Mouse (Mus musculus): Measurements from ENCODE around the gene Rsrc1.
A peak's percentile ranks its signal among the peaks of the same experiment; 100 is the strongest.

The Rsrc1 gene

GRCm38 (mm10) chr3:67322422-67322821 is 341.2 kb downstream of the Rsrc1 start:
- H3K36me3 ChIP-seq (ENCODE audit: insufficient read depth, low read length) = no peaks in the 10 kb centered on the region
- no peaks in the 10 kb centered on the region for H3K27me3 ChIP-seq (ENCODE audit: insufficient read depth, low read length)
- H3K4me3 ChIP-seq (replicated peaks; ENCODE audit: low read length) = no peak overlapping the region
- H3K4me1 ChIP-seq (replicated peaks; ENCODE audit: low read depth, low read length) = no peaks in the 10 kb centered on the region
- H3K9me3 ChIP-seq (ENCODE audit: low read length) = no peaks in the 10 kb centered on the region
- TF ChIP-seq NANOG (IDR thresholded peaks at IDR 0.05; ENCODE audit: borderline replicate concordance, low read length) = no peak
- no peak for TF ChIP-seq POU5F1 (IDR thresholded peaks at IDR 0.05; ENCODE audit: borderline replicate concordance, low read length)
- TF ChIP-seq CTCF (conservative IDR thresholded peaks at IDR 0.05; ENCODE audit: low read length) = no peak

GRCm38 (mm10) chr3:67339558-67339957 is 358.4 kb downstream of the Rsrc1 start:
- Histone ChIP-seq H3K4me3 (replicated peaks; ENCODE audit: low read length) (no peak overlapping the region), H3K4me1 (replicated peaks; ENCODE audit: low read depth, low read length) (no peaks in the 10 kb centered on the region), H3K27me3 (ENCODE audit: insufficient read depth, low read length) (no peaks in the 10 kb centered on the region), H3K9me3 (ENCODE audit: low read length) (no peaks in the 10 kb centered on the region), H3K36me3 (ENCODE audit: insufficient read depth, low read length) (no peaks in the 10 kb centered on the region)
- TF ChIP-seq CTCF (conservative IDR thresholded peaks at IDR 0.05; ENCODE audit: low read length) (no peak), NANOG (IDR thresholded peaks at IDR 0.05; ENCODE audit: borderline replicate concordance, low read length) (no peak), POU5F1 (IDR thresholded peaks at IDR 0.05; ENCODE audit: borderline replicate concordance, low read length) (no peak)

- H3K4me3 ChIP-seq (replicated peaks; ENCODE audit: low read length) = no peak overlapping the region
- TF ChIP-seq NANOG (IDR thresholded peaks at IDR 0.05; ENCODE audit: borderline replicate concordance, low read length) (no peak), POU5F1 (IDR thresholded peaks at IDR 0.05; ENCODE audit: borderline replicate concordance, low read length) (no peak)
- H3K36me3 ChIP-seq (ENCODE audit: insufficient read depth, low read length) = no peaks in the 10 kb centered on the region
- H3K4me1 ChIP-seq (replicated peaks; ENCODE audit: low read depth, low read length) = no peaks in the 10 kb centered on the region
- H3K27me3 ChIP-seq (ENCODE audit: insufficient read depth, low read length) = no peaks in the 10 kb centered on the region
- no peaks in the 10 kb centered on the region for H3K9me3 ChIP-seq (ENCODE audit: low read length)
Measured at GRCm38 (mm10) chr3:67340921-67341320, 359.7 kb downstream of the Rsrc1 start.

- Histone ChIP-seq H3K27me3 (ENCODE audit: insufficient read depth, low read length) (no peaks in the 10 kb centered on the region), H3K4me3 (replicated peaks; ENCODE audit: low read length) (no peak overlapping the region), H3K4me1 (replicated peaks; ENCODE audit: low read depth, low read length) (no peaks in the 10 kb centered on the region), H3K9me3 (ENCODE audit: low read length) (no peaks in the 10 kb centered on the region), H3K36me3 (ENCODE audit: insufficient read depth, low read length) (no peaks in the 10 kb centered on the region)
- TF ChIP-seq NANOG (IDR thresholded peaks at IDR 0.05; ENCODE audit: borderline replicate concordance, low read length) = no peak
- peak; percentile 17; the same call in 1 of the 2 replicates for TF ChIP-seq CTCF (conservative IDR thresholded peaks at IDR 0.05; ENCODE audit: low read length)
Measured at GRCm38 (mm10) chr3:67343004-67343662, 361.9 kb downstream of the Rsrc1 start.

- H3K4me3 ChIP-seq (replicated peaks; ENCODE audit: low read length) = no peak overlapping the region
- no peaks in the 10 kb centered on the region for H3K4me1 ChIP-seq (replicated peaks; ENCODE audit: low read depth, low read length)
- H3K36me3 ChIP-seq (ENCODE audit: insufficient read depth, low read length) = no peaks in the 10 kb centered on the region
- no peaks in the 10 kb centered on the region for H3K9me3 ChIP-seq (ENCODE audit: low read length)
- no peaks in the 10 kb centered on the region for H3K27me3 ChIP-seq (ENCODE audit: insufficient read depth, low read length)
- TF ChIP-seq NANOG (IDR thresholded peaks at IDR 0.05; ENCODE audit: borderline replicate concordance, low read length) = no peak
- TF ChIP-seq CTCF (conservative IDR thresholded peaks at IDR 0.05; ENCODE audit: low read length) = peak; percentile 77
Measured at GRCm38 (mm10) chr3:67344599-67344998, 363.4 kb downstream of the Rsrc1 start.

GRCm38 (mm10) chr3:67346674-67347073 is 365.5 kb downstream of the Rsrc1 start:
- no peaks in the 10 kb centered on the region for H3K36me3 ChIP-seq (ENCODE audit: insufficient read depth, low read length)
- no peaks in the 10 kb centered on the region for H3K4me1 ChIP-seq (replicated peaks; ENCODE audit: low read depth, low read length)
- no peaks in the 10 kb centered on the region for H3K27me3 ChIP-seq (ENCODE audit: insufficient read depth, low read length)
- H3K4me3 ChIP-seq (replicated peaks; ENCODE audit: low read length) = no peak overlapping the region
- H3K9me3 ChIP-seq (ENCODE audit: low read length) = no peaks in the 10 kb centered on the region
- no peak for TF ChIP-seq NANOG (IDR thresholded peaks at IDR 0.05; ENCODE audit: borderline replicate concordance, low read length)
- TF ChIP-seq POU5F1 (IDR thresholded peaks at IDR 0.05; ENCODE audit: borderline replicate concordance, low read length) = no peak
- no peak for TF ChIP-seq CTCF (conservative IDR thresholded peaks at IDR 0.05; ENCODE audit: low read length)

GRCm38 (mm10) chr3:67351406-67352127 is 370.4 kb downstream of the Rsrc1 start:
- Histone ChIP-seq H3K36me3 (ENCODE audit: insufficient read depth, low read length) (no peaks in the 10 kb centered on the region), H3K4me1 (replicated peaks; ENCODE audit: low read depth, low read length) (no peaks in the 10 kb centered on the region), H3K27me3 (ENCODE audit: insufficient read depth, low read length) (no peaks in the 10 kb centered on the region), H3K9me3 (ENCODE audit: low read length) (no peaks in the 10 kb centered on the region), H3K4me3 (replicated peaks; ENCODE audit: low read length) (no peak overlapping the region)
- TF ChIP-seq CTCF (conservative IDR thresholded peaks at IDR 0.05; ENCODE audit: low read length) (no peak), POU5F1 (IDR thresholded peaks at IDR 0.05; ENCODE audit: borderline replicate concordance, low read length) (no peak), NANOG (IDR thresholded peaks at IDR 0.05; ENCODE audit: borderline replicate concordance, low read length) (no peak)

- Histone ChIP-seq H3K36me3 (ENCODE audit: insufficient read depth, low read length) (no peaks in the 10 kb centered on the region), H3K4me1 (replicated peaks; ENCODE audit: low read depth, low read length) (no peaks in the 10 kb centered on the region), H3K4me3 (replicated peaks; ENCODE audit: low read length) (no peak overlapping the region), H3K9me3 (ENCODE audit: low read length) (no peaks in the 10 kb centered on the region), H3K27me3 (ENCODE audit: insufficient read depth, low read length) (no peaks in the 10 kb centered on the region)
- no peak for TF ChIP-seq POU5F1 (IDR thresholded peaks at IDR 0.05; ENCODE audit: borderline replicate concordance, low read length)
- TF ChIP-seq CTCF (conservative IDR thresholded peaks at IDR 0.05; ENCODE audit: low read length) = peak; percentile 68
- no peak for TF ChIP-seq NANOG (IDR thresholded peaks at IDR 0.05; ENCODE audit: borderline replicate concordance, low read length)
Measured at GRCm38 (mm10) chr3:67352128-67352762, 371.1 kb downstream of the Rsrc1 start.

Measured in E14TG2a.4 (cell line).